Mouse (Mus musculus) bone marrow macrophage, adult 2 months (primary cell): ENCODE measurements around the gene Ttll3.

ENCODE experiments used
- CTCF ChIP-seq: IDR thresholded peaks from 2 replicates; pipeline ENCODE4 v1.5.1; 2012; ENCODE audit warnings: low read depth, mild to moderate bottlenecking, low read length, moderate library complexity
- POLR2A ChIP-seq: IDR thresholded peaks from 2 replicates; pipeline ENCODE4 v1.6.1; 2012; ENCODE audit warnings: mild to moderate bottlenecking, low read depth, low read length, borderline replicate concordance

DNA sequence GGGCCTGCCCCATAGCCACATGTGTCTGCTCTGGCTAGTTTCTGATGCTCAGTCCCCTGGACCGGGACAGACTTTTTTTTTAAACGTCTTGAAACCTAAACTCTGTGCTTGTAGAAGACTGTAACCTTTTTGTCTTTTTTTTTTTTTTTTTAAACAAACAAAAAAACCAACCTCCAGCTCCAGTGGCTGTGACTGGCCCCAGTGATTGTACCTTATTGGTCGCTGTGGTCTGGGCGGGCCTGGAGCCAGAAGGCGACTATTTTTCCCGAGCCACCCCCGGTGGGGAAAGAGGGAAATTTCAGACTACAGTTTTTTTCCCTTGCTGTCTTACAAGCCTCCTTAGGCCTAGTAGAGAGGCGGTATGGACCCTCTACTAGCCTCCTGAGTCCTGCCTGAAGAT, at the start of gene Ttll3:
- TF ChIP-seq CTCF (no peak), POLR2A (no peak)
